Mouse (Mus musculus): ENCODE measurements around the gene Gltpd2. TPM values are rescaled to one million over a fixed set of nuclear protein-coding genes. Genes with fewer than 3 reads are reported as not detected.
"Not testable (repeated sequence)": the region's sequence is repeated elsewhere in the genome, so short reads cannot be mapped to it uniquely, and the experiment has no call there.

Gltpd2 gene
- polyA plus RNA-seq (2015; fragmentation: Nextera tagmentation; extraction: Ambion mirVana), result 0.35 and 0.42 TPM in 2 replicates

DNA sequence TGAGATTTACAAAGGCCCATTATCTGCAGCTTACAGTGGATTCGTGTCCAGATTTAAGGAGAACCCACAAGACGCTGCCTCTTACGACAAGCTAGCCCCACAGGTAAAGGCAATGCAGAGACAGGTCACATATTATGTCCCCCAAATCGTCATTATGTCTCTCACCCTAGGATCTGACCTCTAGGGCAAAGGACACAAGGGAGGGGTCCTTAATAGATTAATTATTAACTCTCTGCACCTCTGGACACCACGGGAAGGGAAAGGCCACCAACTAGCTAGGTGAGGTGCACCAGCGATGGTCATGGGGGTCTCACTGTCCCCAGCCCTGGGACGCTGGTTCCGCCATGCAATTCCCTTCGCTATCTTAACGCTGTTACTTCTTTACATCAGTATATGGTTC is at the start of gene Gltpd2:
Gene Gltpd2 (plus strand): TSS at position 274 of the 400 bp plus-strand sequence.
- Histone ChIP-seq H3K9ac (replicated peaks) (peak within 1 kb of the TSS; percentile 66), H3K4me1 (replicated peaks) (peaks cover 7% of the 10 kb centered on the region), H3K4me3 (replicated peaks) (peak within 1 kb of the TSS; percentile 25), H3K9me3 (no peaks in the 10 kb centered on the region), H3K36me3 (no peaks in the 10 kb centered on the region), H3K4me2 (replicated peaks) (peak within 1 kb of the TSS; percentile 50), H3K27ac (peak within 1 kb of the TSS; percentile 31; the same call in 1 of the 2 replicates), H3K27me3 (peaks cover 6% of the 10 kb centered on the region; the same call in 1 of the 2 replicates)
- WGBS, result 84% methylated on average over 10 of the region's 10 CpGs
- no peak for ATAC-seq

- Histone ChIP-seq H3K4me1 (replicated peaks) (peaks cover 12% of the 10 kb centered on the region), H3K4me3 (replicated peaks) (no peak overlapping the region), H3K9me3 (no peaks in the 10 kb centered on the region), H3K27ac (no peak overlapping the region), H3K9ac (replicated peaks) (no peak overlapping the region), H3K4me2 (replicated peaks) (no peak overlapping the region), H3K27me3 (peaks cover 24% of the 10 kb centered on the region), H3K36me3 (no peaks in the 10 kb centered on the region)
- 89% methylated on average over 3 of the region's 3 CpGs for WGBS
- ATAC-seq, result no peak
Measured at GRCm38 (mm10) chr11:70469764-70470163, 49.2 kb upstream of the Gltpd2 start.

DNA sequence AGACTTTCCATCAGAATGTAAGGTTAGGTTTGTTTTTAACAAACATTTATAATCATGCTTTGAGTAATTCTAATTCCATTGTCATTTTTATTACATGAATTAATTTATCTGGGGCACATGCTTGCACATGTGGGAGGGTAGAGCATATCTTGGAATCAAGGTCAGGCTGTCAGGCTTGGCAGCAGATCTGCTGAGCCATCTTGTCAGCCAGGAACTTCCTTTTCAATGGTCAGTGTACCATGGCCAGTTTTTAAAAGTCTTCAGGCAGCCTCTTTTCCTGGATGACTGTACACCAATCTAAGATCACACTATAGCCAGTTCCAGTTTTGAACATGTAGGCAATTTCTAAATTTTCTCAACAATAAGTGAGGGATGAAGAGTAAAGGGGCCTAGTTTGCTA is 46.3 kb upstream of the Gltpd2 start:
- no peak overlapping the region for H3K9ac ChIP-seq (replicated peaks)
- H3K4me3 ChIP-seq (replicated peaks), result no peak overlapping the region
- no peaks in the 10 kb centered on the region for H3K4me1 ChIP-seq (replicated peaks)
- H3K27me3 ChIP-seq, result no peaks in the 10 kb centered on the region
- no peak overlapping the region for H3K27ac ChIP-seq
- H3K36me3 ChIP-seq, result no peaks in the 10 kb centered on the region
- H3K4me2 ChIP-seq (replicated peaks), result no peak overlapping the region
- H3K9me3 ChIP-seq, result no peaks in the 10 kb centered on the region
- ATAC-seq, result no peak

DNA sequence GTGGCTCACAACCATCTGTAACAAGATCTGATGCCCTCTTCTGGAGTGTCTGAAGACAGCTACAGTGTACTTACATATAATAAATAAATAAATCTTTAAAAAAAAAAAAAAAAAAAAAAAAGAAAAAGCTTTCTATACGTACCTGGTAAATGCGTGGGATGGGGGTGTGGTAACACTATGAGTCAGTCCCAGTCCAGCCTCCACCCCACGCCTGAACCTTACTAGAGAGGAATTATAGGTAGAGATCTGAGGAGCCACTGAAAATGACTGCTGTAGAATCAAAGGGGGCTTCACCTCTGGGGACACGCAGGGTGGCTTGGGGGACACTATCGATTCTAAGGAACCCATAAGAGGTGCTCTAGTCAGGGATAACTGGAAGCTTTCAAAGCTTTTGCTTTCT is 45.7 kb upstream of the Gltpd2 start:
- not testable (repeated sequence) for H3K36me3 ChIP-seq; H3K4me1 ChIP-seq (replicated peaks); H3K27ac ChIP-seq; H3K27me3 ChIP-seq; H3K9ac ChIP-seq (replicated peaks); H3K9me3 ChIP-seq; H3K4me2 ChIP-seq (replicated peaks); H3K4me3 ChIP-seq (replicated peaks); ATAC-seq
- WGBS, result 88% methylated on average over 5 of the region's 5 CpGs

DNA sequence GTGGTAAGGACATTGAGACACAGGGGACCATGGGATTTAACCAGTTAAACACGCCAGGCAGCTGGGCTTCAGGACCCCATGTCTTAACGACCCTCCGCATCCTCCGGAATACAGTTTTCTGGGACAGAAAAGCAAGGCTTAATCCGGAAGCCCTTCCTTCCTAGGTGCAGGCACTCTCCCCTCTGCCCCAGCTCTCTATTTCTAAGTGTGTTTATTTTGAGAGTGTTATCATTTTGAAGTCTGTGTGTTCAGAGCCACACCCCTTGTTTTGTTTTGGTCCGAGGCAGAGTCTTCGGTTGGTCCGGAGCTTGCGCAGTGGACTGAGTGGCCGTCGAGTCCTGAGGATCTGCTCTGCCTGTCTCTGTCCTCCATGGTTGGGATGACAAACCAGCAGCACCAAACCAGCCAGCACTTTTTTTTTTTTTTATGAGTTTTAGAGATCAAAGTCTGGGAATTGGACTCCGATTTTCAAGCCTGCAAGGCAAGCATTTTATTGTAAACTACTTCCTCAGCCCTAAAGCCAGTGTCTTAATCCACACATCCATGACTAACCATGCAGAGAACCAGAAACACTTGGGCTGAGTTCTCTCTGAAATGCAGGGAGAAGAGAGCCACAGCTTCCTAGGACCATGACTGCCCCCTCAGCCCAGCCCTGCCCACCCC is 44.0 kb upstream of the Gltpd2 start:
- Histone ChIP-seq H3K9me3 (no peaks in the 10 kb centered on the region), H3K27ac (no peak overlapping the region), H3K36me3 (no peaks in the 10 kb centered on the region), H3K4me3 (replicated peaks) (no peak overlapping the region), H3K27me3 (no peaks in the 10 kb centered on the region), H3K4me2 (replicated peaks) (no peak overlapping the region), H3K4me1 (replicated peaks) (no peaks in the 10 kb centered on the region), H3K9ac (replicated peaks) (no peak overlapping the region)
- 73% methylated on average over 12 of the region's 12 CpGs for WGBS
- no peak for ATAC-seq

DNA sequence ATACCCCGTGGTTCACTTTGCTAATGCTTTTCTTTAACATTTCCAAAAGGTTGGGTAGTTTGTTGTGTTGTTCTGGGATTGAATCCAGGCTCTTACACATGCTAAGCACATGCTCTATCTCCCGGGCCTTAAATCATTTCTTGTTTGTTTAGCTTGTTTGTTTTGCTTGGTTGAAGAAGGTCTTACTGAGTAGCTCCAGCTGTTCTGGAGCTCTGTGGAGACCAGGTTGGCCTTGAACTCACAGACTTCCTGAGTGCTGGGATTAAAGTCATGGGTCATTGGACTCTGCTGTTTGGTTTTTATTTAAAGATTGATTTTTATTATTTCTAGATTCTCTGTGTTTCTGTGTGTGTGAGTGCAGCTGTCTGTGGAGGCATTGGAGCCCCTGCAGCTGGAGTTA is 33.5 kb upstream of the Gltpd2 start:
- no peaks in the 10 kb centered on the region for H3K9me3 ChIP-seq
- no peak overlapping the region for H3K27ac ChIP-seq
- no peak overlapping the region for H3K9ac ChIP-seq (replicated peaks)
- H3K4me2 ChIP-seq (replicated peaks), result no peak overlapping the region
- H3K27me3 ChIP-seq, result no peaks in the 10 kb centered on the region
- H3K4me3 ChIP-seq (replicated peaks), result no peak overlapping the region
- 58% methylated on average over 2 of the region's 2 CpGs for WGBS
- no peaks in the 10 kb centered on the region for H3K4me1 ChIP-seq (replicated peaks)
- no peak for ATAC-seq
- no peaks in the 10 kb centered on the region for H3K36me3 ChIP-seq

- H3K27me3 ChIP-seq, result no peaks in the 10 kb centered on the region
- no peaks in the 10 kb centered on the region for H3K4me1 ChIP-seq (replicated peaks)
- WGBS, result 53% methylated on average over 4 of the region's 4 CpGs
- H3K36me3 ChIP-seq, result no peaks in the 10 kb centered on the region
- no peak overlapping the region for H3K27ac ChIP-seq
- peaks cover 4% of the 10 kb centered on the region; the same call in 1 of the 2 replicates for H3K9me3 ChIP-seq
- no peak overlapping the region for H3K9ac ChIP-seq (replicated peaks)
- no peak for ATAC-seq
- no peak overlapping the region for H3K4me2 ChIP-seq (replicated peaks)
- no peak overlapping the region for H3K4me3 ChIP-seq (replicated peaks)
Measured at GRCm38 (mm10) chr11:70487816-70488215, 31.2 kb upstream of the Gltpd2 start.

GRCm38 (mm10) chr11:70489138-70489537 is 29.9 kb upstream of the Gltpd2 start:
- Histone ChIP-seq H3K9ac (replicated peaks) (no peak overlapping the region), H3K36me3 (no peaks in the 10 kb centered on the region), H3K27me3 (no peaks in the 10 kb centered on the region), H3K4me2 (replicated peaks) (no peak overlapping the region), H3K9me3 (peaks cover 4% of the 10 kb centered on the region; the same call in 1 of the 2 replicates), H3K4me3 (replicated peaks) (no peak overlapping the region), H3K27ac (no peak overlapping the region), H3K4me1 (replicated peaks) (no peaks in the 10 kb centered on the region)
- 86% methylated on average over 3 of the region's 3 CpGs for WGBS
- no peak for ATAC-seq

- 89% methylated on average over 6 of the region's 6 CpGs for WGBS
- H3K36me3 ChIP-seq, result no peaks in the 10 kb centered on the region
- H3K4me2 ChIP-seq (replicated peaks), result no peak overlapping the region
- no peak overlapping the region for H3K27ac ChIP-seq
- no peaks in the 10 kb centered on the region for H3K27me3 ChIP-seq
- peaks cover 4% of the 10 kb centered on the region; the same call in 1 of the 2 replicates for H3K9me3 ChIP-seq
- no peak overlapping the region for H3K4me3 ChIP-seq (replicated peaks)
- ATAC-seq, result no peak
- H3K4me1 ChIP-seq (replicated peaks), result no peaks in the 10 kb centered on the region
- no peak overlapping the region for H3K9ac ChIP-seq (replicated peaks)
Measured at GRCm38 (mm10) chr11:70489684-70490083, 29.3 kb upstream of the Gltpd2 start.

GRCm38 (mm10) chr11:70499566-70500475 is 19.2 kb upstream of the Gltpd2 start:
- ATAC-seq, result no peak
- 66% methylated on average over 14 of the region's 14 CpGs for WGBS
- no peaks in the 10 kb centered on the region for H3K9me3 ChIP-seq

GRCm38 (mm10) chr11:70500476-70500812 is 18.6 kb upstream of the Gltpd2 start:
- H3K4me3 ChIP-seq (replicated peaks), result no peak overlapping the region
- no peaks in the 10 kb centered on the region for H3K9me3 ChIP-seq
- H3K4me2 ChIP-seq (replicated peaks), result no peak overlapping the region
- H3K4me1 ChIP-seq (replicated peaks), result no peaks in the 10 kb centered on the region
- no peak for ATAC-seq
- H3K36me3 ChIP-seq, result no peaks in the 10 kb centered on the region
- H3K27ac ChIP-seq, result no peak overlapping the region
- H3K27me3 ChIP-seq, result no peaks in the 10 kb centered on the region
- no peak overlapping the region for H3K9ac ChIP-seq (replicated peaks)
- WGBS, result 95% methylated on average over 1 of the region's 1 CpGs

More at GRCm38 (mm10) chr11:70499566-70500475, 19.2 kb upstream of the Gltpd2 start:
- H3K4me1 ChIP-seq (replicated peaks), result no peaks in the 10 kb centered on the region
- no peak overlapping the region for H3K9ac ChIP-seq (replicated peaks)
- no peak overlapping the region for H3K4me3 ChIP-seq (replicated peaks)
- H3K4me2 ChIP-seq (replicated peaks), result no peak overlapping the region
- H3K27ac ChIP-seq, result no peak overlapping the region
- H3K36me3 ChIP-seq, result no peaks in the 10 kb centered on the region
- H3K27me3 ChIP-seq, result no peaks in the 10 kb centered on the region

GRCm38 (mm10) chr11:70502018-70502417 is 17.0 kb upstream of the Gltpd2 start:
- no peaks in the 10 kb centered on the region for H3K36me3 ChIP-seq
- H3K9ac ChIP-seq (replicated peaks), result no peak overlapping the region
- no peak overlapping the region for H3K27ac ChIP-seq
- no peaks in the 10 kb centered on the region for H3K9me3 ChIP-seq
- no peak overlapping the region for H3K4me2 ChIP-seq (replicated peaks)
- no peak overlapping the region for H3K4me3 ChIP-seq (replicated peaks)
- no peak for ATAC-seq
- H3K27me3 ChIP-seq, result no peaks in the 10 kb centered on the region
- no peaks in the 10 kb centered on the region for H3K4me1 ChIP-seq (replicated peaks)
- 82% methylated on average over 3 of the region's 3 CpGs for WGBS

Data from midbrain, embryonic 13.5 days (tissue).